Mouse (Mus musculus) kidney, embryonic 16.5 days (tissue): ENCODE measurements around the gene Prmt2. TPM values are rescaled to one million over a fixed set of nuclear protein-coding genes. Genes with fewer than 3 reads are reported as not detected.

Experiments used
- ATAC-seq: fragments of 200-750 bp; cut with Nextera tagmentation; 2 replicates; pipeline ENCODE4 v1.8.0; 2017; ENCODE audit warnings: moderate TSS enrichment; ENCODE audit not compliant: low FRiP score, low TSS enrichment
- H3K27ac ChIP-seq: fragments of 300-500 bp; sonication (generic); 2 replicates; pipeline ENCODE4 v1.5.1; 2014; ENCODE audit warnings: low read length
- H3K27me3 ChIP-seq: fragments of 300-500 bp; sonication (generic); 2 replicates; pipeline ENCODE4 v1.6.1; 2014; ENCODE audit warnings: low read length, control low read depth, mixed read lengths; ENCODE audit not compliant: insufficient read depth
- H3K36me3 ChIP-seq: fragments of 300-500 bp; sonication (generic); 2 replicates; pipeline ENCODE4 v1.6.1; 2014; ENCODE audit warnings: low read length, control low read depth, mixed read lengths; ENCODE audit not compliant: insufficient read depth
- H3K4me1 ChIP-seq: fragments of 300-500 bp; sonication (generic); 2 replicates; pipeline ENCODE4 v1.6.1; 2014; ENCODE audit warnings: low read length, control low read depth, mixed read lengths; ENCODE audit not compliant: insufficient read depth
- H3K4me2 ChIP-seq: fragments of 300-500 bp; sonication (generic); replicated peaks from 2 replicates; pipeline ENCODE4 v1.6.1; 2014; ENCODE audit warnings: low read depth, low read length
- H3K4me3 ChIP-seq: fragments of 300-500 bp; sonication (generic); 2 replicates; pipeline ENCODE4 v1.5.1; 2014; ENCODE audit warnings: mild to moderate bottlenecking, low read length
- H3K9ac ChIP-seq: fragments of 300-500 bp; sonication (generic); replicated peaks from 2 replicates; pipeline ENCODE4 v1.6.1; 2014; ENCODE audit warnings: low read length
- H3K9me3 ChIP-seq: fragments of 300-500 bp; sonication (generic); 2 replicates; pipeline ENCODE4 v1.6.1; 2016; ENCODE audit warnings: low read length, control low read depth
- WGBS: fragments of 180-500 bp; shearing (Covaris S2); extraction: QIAGEN DNeasy Blood & Tissue Kit; methylation state at CpG from one replicate; pipeline ENCODE4 v1.1.7; 2014; 5-methylcytosine and 5-hydroxymethylcytosine counted together
- microRNA counts: library from miRNA; unstranded; fragments of <30 nt; microRNA quantifications from one replicate; lab custom pipeline; 2016
- microRNA-seq: library from miRNA; unstranded; fragments of <30 nt; microRNA quantifications from one replicate; pipeline ENCODE4, GENCODE M21; 2016
- polyA plus RNA-seq: library from polyadenylated mRNA; unstranded; fragments of >200 nt; fragmentation: Nextera tagmentation; extraction: Ambion mirVana; gene quantifications from 2 replicates; pipeline ENCODE4 v1.2.1, GENCODE M21; 2015

Prmt2 gene
- polyA plus RNA-seq, 1 experiment from 2014 or later, result 69.9 TPM

DNA sequence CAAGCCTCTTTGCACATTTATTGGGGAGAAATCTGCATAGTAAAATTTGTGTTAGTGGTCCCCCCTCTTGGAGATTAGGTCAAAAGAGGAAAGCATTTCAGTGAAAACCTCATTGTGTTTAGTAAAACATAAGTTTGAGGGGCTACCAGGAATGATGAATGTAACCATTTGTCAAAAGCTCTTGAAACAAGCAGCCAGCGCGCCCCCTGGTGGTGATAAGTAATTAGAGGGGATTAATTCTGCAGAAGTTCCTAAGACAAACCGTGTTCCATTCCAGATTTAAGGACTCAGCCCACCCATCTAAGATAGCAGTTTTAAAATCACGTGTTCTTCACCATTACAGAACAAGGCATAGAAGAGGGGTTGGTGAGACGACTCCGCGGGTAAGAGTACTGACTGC is 35.7 kb downstream of the Prmt2 start:
- Histone ChIP-seq H3K9ac (no peak overlapping the region), H3K9me3 (no peaks in the 10 kb centered on the region), H3K4me1 (peaks cover 3% of the 10 kb centered on the region; the same call in 1 of the 2 replicates), H3K27me3 (no peaks in the 10 kb centered on the region), H3K4me3 (no peak overlapping the region), H3K36me3 (no peaks in the 10 kb centered on the region), H3K4me2 (no peak overlapping the region), H3K27ac (no peak overlapping the region)
- 14% methylated on average over 7 of the region's 7 CpGs for WGBS
- no peak for ATAC-seq

DNA sequence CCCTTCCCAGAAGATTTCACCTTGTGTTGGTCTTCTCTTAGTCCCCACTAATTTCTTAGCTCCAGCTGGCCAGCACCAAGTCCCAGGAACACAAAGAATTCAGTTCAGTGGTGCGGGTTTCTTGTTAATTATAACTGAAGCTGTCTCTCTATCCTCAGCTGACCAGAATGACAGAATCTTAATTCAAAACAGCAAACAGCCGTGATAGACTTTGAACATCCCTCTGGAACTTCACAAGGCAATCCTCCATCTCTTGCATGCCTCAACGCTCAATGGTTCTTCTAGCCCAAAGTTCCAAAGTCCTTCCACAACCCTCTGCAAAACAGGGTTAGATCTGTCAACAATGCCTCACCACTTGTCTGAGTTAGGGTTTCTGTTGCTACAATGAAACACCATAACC is 36.2 kb downstream of the Prmt2 start:
- 85% methylated on average over 3 of the region's 3 CpGs for WGBS
- ATAC-seq, result no peak

DNA sequence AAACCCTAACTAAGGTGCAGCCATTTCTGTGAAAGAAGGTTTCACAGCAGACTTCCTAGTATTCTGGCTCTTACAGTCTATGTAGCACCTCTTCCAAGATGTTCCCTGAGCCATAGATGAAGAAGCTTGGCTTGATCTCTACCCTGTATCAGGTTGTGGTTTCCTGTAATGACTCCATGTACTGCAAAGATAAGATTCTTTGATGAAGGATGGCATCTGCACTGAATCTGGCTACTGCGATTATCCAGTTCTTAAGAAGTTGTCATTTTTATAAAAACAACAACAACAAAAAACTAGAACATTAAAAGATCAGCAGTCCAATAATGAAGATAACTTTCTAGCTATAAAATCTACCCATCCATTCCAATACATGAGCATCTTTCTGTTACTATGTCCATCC is 49.7 kb downstream of the Prmt2 start:
- Histone ChIP-seq H3K27me3 (no peaks in the 10 kb centered on the region), H3K27ac (no peak overlapping the region), H3K36me3 (no peaks in the 10 kb centered on the region), H3K9ac (no peak overlapping the region), H3K4me2 (no peak overlapping the region), H3K4me1 (no peaks in the 10 kb centered on the region), H3K4me3 (no peak overlapping the region), H3K9me3 (no peaks in the 10 kb centered on the region)
- ATAC-seq, result no peak
- WGBS, result 90% methylated on average over 1 of the region's 1 CpGs

More for the DNA sequence above, 36.2 kb downstream of the Prmt2 start:
- no peak overlapping the region for H3K27ac ChIP-seq
- no peak overlapping the region for H3K4me2 ChIP-seq
- H3K9me3 ChIP-seq, result no peaks in the 10 kb centered on the region
- H3K36me3 ChIP-seq, result no peaks in the 10 kb centered on the region
- no peaks in the 10 kb centered on the region for H3K27me3 ChIP-seq
- H3K9ac ChIP-seq, result no peak overlapping the region
- H3K4me3 ChIP-seq, result no peak overlapping the region
- peaks cover 3% of the 10 kb centered on the region; the same call in 1 of the 2 replicates for H3K4me1 ChIP-seq

DNA sequence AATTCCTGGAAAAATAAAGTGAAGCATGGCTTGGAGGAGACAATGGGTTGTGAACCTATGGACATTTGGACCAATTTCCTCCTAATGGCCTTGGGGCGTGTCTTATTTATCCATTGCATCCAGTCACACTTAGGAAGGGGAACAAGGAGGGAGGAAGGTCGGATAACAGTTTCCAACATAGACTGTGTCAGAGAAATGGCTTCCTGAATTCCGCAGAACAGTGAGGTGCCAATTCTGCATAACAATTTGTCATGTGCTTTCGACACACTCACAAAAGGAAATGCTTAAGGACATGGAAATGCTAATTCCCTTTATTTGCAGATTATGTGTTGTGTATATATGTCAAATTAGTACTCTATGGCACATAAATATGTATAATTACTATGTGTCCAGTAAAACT is 52.4 kb downstream of the Prmt2 start:
- ATAC-seq, result no peak

DNA sequence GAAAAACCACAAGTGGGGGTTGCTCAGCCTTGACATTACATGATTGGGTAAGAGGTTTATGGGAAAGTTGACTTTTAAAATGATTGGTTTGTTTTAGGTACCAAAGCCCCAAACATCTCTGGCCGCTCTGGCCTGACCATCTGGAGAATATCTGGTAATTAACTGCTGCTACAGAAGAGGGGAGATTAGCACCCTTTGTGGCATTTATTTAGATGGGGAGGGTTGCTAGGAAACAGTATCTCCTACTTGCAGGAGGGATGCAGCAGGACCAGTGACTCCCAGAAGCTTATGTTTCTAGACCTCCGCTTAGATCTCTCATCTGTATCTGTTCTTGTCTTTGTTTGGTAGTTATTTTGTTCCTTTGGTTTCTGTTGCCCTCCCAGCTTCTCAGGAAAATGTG is 62.8 kb downstream of the Prmt2 start:
- no peaks in the 10 kb centered on the region for H3K9me3 ChIP-seq
- 49% methylated on average over 2 of the region's 2 CpGs for WGBS
- no peak overlapping the region for H3K4me2 ChIP-seq
- no peak for ATAC-seq
- H3K27ac ChIP-seq, result no peak overlapping the region
- H3K9ac ChIP-seq, result no peak overlapping the region
- no peaks in the 10 kb centered on the region for H3K36me3 ChIP-seq
- H3K4me1 ChIP-seq, result no peaks in the 10 kb centered on the region
- H3K27me3 ChIP-seq, result no peaks in the 10 kb centered on the region
- H3K4me3 ChIP-seq, result no peak overlapping the region

More for the DNA sequence above, 52.4 kb downstream of the Prmt2 start:
- H3K4me3 ChIP-seq, result no peak overlapping the region
- H3K9me3 ChIP-seq, result no peaks in the 10 kb centered on the region
- no peak overlapping the region for H3K4me2 ChIP-seq
- H3K36me3 ChIP-seq, result no peaks in the 10 kb centered on the region
- H3K9ac ChIP-seq, result no peak overlapping the region
- 77% methylated on average over 4 of the region's 4 CpGs for WGBS
- H3K27ac ChIP-seq, result no peak overlapping the region
- H3K4me1 ChIP-seq, result no peaks in the 10 kb centered on the region
- no peaks in the 10 kb centered on the region for H3K27me3 ChIP-seq

DNA sequence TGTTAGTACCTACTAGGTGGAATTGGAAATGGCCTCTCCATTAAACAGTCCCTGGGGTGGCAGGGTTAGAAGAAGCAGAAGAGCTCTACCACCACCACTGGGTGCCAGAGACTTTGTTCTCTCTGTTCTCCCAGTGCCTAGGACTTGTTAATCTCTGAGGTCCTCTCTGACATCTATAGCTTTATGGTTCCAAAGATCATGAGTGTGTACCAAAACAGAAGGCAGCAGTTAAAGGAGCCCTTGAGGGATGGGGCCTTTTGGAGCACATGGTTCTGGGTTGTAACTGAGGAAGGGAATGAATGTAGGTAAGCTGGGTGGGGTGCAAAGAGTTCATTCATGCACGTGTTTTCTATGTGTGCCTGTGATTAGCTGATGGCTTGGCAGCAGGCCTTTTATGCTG is 79.7 kb downstream of the Prmt2 start:
- Histone ChIP-seq H3K4me3 (no peak overlapping the region), H3K27me3 (no peaks in the 10 kb centered on the region), H3K9ac (no peak overlapping the region), H3K9me3 (no peaks in the 10 kb centered on the region), H3K36me3 (no peaks in the 10 kb centered on the region), H3K4me1 (no peaks in the 10 kb centered on the region), H3K4me2 (no peak overlapping the region), H3K27ac (no peak overlapping the region)
- no peak for ATAC-seq
- 77% methylated on average over 1 of the region's 1 CpGs for WGBS

DNA sequence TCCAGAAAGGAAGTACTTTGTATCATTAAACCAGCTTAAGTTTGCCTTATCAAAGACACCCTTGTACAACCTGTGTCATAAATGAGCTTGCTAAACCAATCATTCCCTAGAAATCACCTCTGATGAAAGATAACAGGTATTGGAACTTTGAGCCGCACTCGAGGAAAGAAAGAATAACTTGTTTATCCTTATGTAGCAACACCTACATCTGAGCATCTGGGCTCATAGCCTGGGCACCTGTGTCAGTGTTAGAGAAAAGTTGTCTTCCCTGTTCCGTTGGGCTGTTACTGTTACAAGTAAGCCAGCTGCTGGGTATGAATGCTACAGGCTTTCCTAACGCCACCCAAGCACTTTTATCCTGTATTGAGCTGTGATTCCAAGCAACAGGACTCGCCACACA is 80.1 kb downstream of the Prmt2 start:
- Histone ChIP-seq H3K4me3 (no peak overlapping the region), H3K27me3 (no peaks in the 10 kb centered on the region), H3K4me2 (no peak overlapping the region), H3K9me3 (no peaks in the 10 kb centered on the region), H3K27ac (no peak overlapping the region), H3K36me3 (no peaks in the 10 kb centered on the region), H3K4me1 (no peaks in the 10 kb centered on the region), H3K9ac (no peak overlapping the region)
- ATAC-seq, result no peak
- WGBS, result 78% methylated on average over 5 of the region's 5 CpGs

MicroRNAs within 50 kb of the gene (microRNA counts, 519-probe panel; counts per million panel counts)
- 104 counts per million, percentile 35 among the panel's probes with 10 or more counts for microRNA mmu-miR-678 (lab: Ali Mortazavi, UCI)

Small RNA genes within 50 kb of the gene (microRNA-seq; reads per million reads assigned to microRNA genes)
- not detected for gene Mir678

Other genes with a start within 250 kb of the Prmt2 start
- 22.9 and 25.1 TPM in 2 replicates for gene Zfp280b, start 205.2 kb downstream of the Prmt2 start, polyA plus RNA-seq
- gene Slc5a4b, start 126.9 kb downstream of the Prmt2 start, polyA plus RNA-seq, result 0.12 and 0.15 TPM in 2 replicates
- gene Slc5a4a, start 90.4 kb downstream of the Prmt2 start, polyA plus RNA-seq, result not detected in 2 replicates
- gene S100b, start 16.0 kb upstream of the Prmt2 start, polyA plus RNA-seq, result 0.45 and 0.54 TPM in 2 replicates
- gene Dip2a, start 107.4 kb upstream of the Prmt2 start, polyA plus RNA-seq, result 11.7 and 12.2 TPM in 2 replicates
- gene AC141477.1, start 202.6 kb upstream of the Prmt2 start, polyA plus RNA-seq, result 2.6 TPM in 1 of 2 replicates, not detected in the other
- 15.3 and 18.0 TPM in 2 replicates for gene Pcnt, start 204.9 kb upstream of the Prmt2 start, polyA plus RNA-seq
- not detected in 2 replicates for gene 2610028H24Rik, start 211.2 kb upstream of the Prmt2 start, polyA plus RNA-seq
- gene Mcm3ap, start 231.1 kb upstream of the Prmt2 start, polyA plus RNA-seq, result 50.2 and 61.3 TPM in 2 replicates
- 7.5 and 7.6 TPM in 2 replicates for gene Ybey, start 231.2 kb upstream of the Prmt2 start, polyA plus RNA-seq